Mouse (Mus musculus) thymus, postnatal 36 days (tissue): ENCODE data around the gene Lrrk2.
"Not testable (repeated sequence)": the region's sequence is repeated elsewhere in the genome, so short reads cannot be mapped to it uniquely, and the experiment has no call there.

Source experiments
- DNase-seq, 2 experiments: peaks; one replicate each; pipeline ENCODE4 v3.0.0; 2022; ENCODE audit warnings: mixed read lengths in 2 of 2

The Lrrk2 gene

DNA sequence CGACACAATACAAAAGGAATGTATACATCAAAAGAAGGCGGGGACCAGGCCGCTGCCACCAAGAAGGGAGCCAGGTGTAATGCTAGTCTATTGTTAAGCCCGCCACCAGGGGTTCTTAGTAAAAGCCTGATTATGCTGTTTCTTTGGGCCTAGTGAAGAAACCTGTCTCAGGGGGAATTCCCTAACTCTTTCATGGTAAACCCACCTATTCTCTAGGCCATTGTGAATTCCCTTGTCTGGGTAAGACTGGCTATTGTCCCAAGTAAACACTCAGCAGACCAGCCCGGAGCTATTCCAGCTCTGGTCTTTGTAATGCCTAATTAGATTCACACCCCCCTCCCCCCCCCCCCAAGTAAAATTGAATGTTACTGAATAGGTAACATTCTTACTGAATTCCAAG is 191.2 kb downstream of the Lrrk2 start:
- DNase-seq: not testable (repeated sequence)
